Mouse (Mus musculus): ENCODE data around the gene Foxn2. TPM values are rescaled to one million over a fixed set of nuclear protein-coding genes. Genes with fewer than 3 reads are reported as not detected.
"Not testable (repeated sequence)": the region's sequence is repeated elsewhere in the genome, so short reads cannot be mapped to it uniquely, and the experiment has no call there.

The Foxn2 gene
- total RNA-seq, 2 experiments from 2014 or later = 11.7 to 12.9 TPM

GRCm38 (mm10) chr17:88439536-88440050 lies 918 bp upstream of the Foxn2 start:
- intact Hi-C loops (cut with DNase I; ENCODE audit: low total_unique reads) = no loop called here
- DNase-seq = no peak

GRCm38 (mm10) chr17:88441001-88441431 lies 505 bp downstream of the Foxn2 start:
- no peak for DNase-seq
- intact Hi-C loops (cut with DNase I; ENCODE audit: low total_unique reads) = no loop called here

DNA sequence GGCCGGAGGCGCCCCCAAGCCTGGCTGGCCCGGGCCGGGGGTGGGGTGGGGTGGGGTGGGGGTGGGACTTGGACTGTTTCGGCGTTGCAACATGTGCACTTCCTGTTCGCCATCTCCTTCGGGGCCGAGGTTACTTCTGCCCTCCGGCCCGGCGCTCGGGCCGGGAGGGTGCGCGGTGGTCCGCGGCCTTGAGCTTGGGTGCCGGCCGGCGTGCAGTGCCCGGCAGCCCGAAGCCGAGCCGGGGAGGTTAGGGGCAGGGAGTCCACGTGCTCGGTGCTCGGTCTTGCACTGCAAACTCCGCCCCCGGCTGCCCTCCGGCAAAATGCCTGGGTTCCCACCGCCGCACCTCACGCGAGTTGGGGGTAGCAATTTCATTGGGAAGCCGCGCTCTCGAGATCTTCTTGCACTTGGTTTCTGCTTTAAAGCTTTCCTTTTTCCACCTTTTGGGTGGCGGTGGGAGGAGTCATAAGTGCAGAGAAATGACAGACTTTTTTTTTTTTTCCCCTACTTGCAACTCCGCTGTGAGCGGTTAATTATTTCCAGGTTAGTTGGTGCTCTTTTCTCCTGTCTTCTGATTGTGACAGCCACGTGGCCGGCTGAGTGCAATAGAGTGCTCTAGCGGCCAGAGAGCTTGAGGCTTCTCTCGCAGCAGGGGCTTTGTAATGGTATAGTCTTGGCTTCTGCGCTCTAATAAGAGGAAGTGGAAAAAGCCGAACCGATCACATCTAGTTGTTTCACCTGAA lies 1.1 kb downstream of the Foxn2 start:
- DNase-seq = peak; percentile 66
- intact Hi-C loops (cut with DNase I; ENCODE audit: low total_unique reads) = no loop called here

DNA sequence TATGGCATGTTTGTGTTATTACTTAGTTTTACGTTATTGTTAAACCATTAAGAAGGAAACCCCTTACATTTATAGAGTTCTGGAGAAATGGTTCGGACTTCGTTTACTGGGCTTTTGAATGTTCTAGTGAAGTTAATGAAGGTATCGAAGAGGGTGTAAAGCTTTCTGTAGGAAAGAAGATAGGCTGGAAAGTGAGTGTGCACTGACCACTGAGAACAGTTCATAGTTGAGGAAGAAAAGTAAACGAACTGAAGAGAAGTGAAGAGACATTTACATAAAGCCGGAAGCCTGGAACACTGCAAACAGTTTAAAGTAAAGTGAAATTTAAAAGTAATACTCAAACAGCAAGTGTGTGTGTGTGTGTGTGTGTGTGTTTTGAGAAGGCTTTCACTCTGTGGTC lies 2.1 kb downstream of the Foxn2 start:
- intact Hi-C loops (cut with DNase I; ENCODE audit: low total_unique reads) = no loop called here
- no peak for DNase-seq

- no peak for DNase-seq
- intact Hi-C loops (cut with DNase I; ENCODE audit: low total_unique reads) = no loop called here
Measured at GRCm38 (mm10) chr17:88443186-88443585, 2.7 kb downstream of the Foxn2 start.

- intact Hi-C loops (cut with DNase I; ENCODE audit: low total_unique reads) = no loop called here
- DNase-seq = no peak
Measured at GRCm38 (mm10) chr17:88458079-88458478, 17.6 kb downstream of the Foxn2 start.

DNA sequence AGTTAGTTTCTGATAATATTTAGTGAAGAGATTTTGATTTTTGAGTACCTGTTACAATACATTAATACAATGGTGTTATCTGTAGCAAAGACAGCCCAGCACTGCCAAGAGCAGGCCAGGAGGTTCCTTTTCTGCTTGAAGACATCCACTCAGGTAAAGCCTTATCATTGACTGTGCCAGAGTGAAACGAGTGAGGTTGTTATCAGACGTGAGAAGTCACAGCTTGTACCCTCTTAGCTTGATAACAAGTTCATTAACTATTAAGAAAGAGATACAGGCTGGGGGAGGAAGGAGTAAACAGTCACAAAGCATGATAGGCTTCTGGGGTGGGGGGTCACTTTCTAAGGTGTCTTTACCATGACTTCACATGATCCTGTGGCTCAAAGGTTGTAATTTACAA lies 19.0 kb downstream of the Foxn2 start:
- intact Hi-C loops (cut with DNase I; ENCODE audit: low total_unique reads) = no loop called here
- no peak for DNase-seq

DNA sequence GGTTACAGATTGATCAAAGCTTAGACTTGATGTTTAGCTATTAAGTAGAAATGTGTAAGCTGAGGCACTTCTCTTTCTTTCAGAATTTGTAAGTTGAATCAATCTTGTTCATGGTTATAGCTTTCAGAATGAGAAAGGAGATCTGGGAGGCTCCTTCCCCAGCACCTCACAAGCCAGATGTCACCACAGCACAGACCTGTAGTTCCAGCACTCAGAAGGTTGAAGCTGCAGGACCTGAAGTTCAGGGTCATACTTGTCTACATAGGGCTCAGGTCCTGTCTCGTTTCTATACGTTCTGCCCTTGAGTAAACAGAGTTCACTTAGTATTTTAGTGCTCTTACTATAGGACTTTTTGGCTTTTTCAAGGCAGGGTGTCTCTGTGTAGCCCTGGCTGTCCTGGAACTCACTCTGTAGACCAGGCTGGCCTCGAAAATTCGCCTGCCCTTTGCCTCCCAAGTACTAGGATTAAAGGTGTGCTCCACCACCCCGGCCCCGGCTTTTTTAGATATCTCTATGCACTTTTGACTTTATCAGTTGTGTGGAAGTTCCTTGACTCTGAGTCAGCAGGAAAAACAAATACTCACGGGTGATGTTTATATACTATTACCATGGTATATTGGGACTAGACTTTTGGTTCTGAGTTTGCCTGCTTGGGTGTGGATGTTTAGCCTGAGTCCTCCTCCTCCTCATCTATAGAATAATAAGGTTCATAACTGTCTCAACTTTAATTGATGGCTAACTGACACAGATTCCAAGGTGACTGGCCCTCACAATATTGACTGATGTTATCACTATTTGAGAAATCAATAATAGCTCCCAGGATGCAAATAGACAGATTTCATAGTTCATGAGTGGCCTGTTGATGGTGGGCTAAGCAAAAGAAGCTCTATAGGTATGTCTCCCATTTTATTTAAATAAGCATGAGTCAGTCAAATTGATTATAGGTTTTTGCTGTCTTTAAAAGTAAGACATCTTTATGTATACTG lies 19.7 kb downstream of the Foxn2 start:
- DNase-seq = no peak
- intact Hi-C loops (cut with DNase I; ENCODE audit: low total_unique reads) = no loop called here

- DNase-seq = peak; percentile 52
Measured at GRCm38 (mm10) chr17:88462658-88463057, 22.1 kb downstream of the Foxn2 start.

GRCm38 (mm10) chr17:88466591-88466990 lies 26.1 kb downstream of the Foxn2 start:
- intact Hi-C loops (cut with DNase I; ENCODE audit: low total_unique reads) = no loop called here
- DNase-seq = no peak

More at GRCm38 (mm10) chr17:88462658-88463057, 22.1 kb downstream of the Foxn2 start:
- intact Hi-C loops (cut with DNase I; ENCODE audit: low total_unique reads) = no loop called here

GRCm38 (mm10) chr17:88467696-88468095 lies 27.2 kb downstream of the Foxn2 start:
- DNase-seq = no peak
- intact Hi-C loops (cut with DNase I; ENCODE audit: low total_unique reads) = no loop called here

GRCm38 (mm10) chr17:88468655-88469398 lies 28.3 kb downstream of the Foxn2 start:
- intact Hi-C loops (cut with DNase I; ENCODE audit: low total_unique reads); DNase-seq: not testable (repeated sequence)

DNA sequence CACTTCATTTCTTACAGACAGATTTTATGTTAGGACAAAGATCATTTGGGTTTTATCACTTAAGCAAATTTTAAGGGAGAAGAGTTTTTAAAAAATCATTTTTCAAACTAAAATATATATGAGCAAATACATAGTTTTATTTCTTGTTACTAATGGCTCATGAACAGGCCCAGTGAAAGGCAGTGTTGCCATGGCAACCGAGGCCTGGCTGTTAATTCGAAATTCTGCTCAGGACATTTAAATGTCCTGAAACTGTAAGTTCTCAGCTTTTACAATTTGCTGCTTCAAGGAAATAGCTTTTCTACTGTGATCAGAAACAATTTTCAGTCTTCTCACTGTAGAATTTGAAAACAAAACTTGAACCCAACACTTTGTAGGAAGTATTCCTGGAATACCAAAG lies 33.3 kb downstream of the Foxn2 start:
- intact Hi-C loops (cut with DNase I; ENCODE audit: low total_unique reads) = no loop called here

DNA sequence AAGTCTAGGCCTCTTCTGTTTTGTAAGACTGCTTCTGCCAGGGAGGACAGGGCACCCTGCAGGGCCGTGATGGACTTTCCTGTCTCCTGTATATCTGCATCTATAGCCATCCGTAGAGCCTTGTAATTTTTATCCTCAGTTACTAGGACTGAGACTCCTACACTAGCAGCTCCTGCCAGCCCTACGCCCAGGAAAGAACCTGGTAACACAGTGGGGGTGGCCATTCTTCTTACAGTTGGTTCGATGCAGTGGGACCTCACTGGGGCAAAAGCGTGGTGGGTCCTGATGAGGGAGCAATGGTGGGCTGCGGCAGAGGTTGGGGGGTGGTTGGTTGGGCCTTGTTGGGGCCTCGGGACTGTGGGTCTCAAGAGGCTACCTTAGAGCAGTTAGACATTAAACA lies 36.7 kb downstream of the Foxn2 start:
- no peak for DNase-seq
- intact Hi-C loops (cut with DNase I; ENCODE audit: low total_unique reads) = no loop called here

More for the DNA sequence above, 33.3 kb downstream of the Foxn2 start:
- DNase-seq = no peak

- no peak for DNase-seq
- intact Hi-C loops (cut with DNase I; ENCODE audit: low total_unique reads) = no loop called here
Measured at GRCm38 (mm10) chr17:88477699-88478098, 37.2 kb downstream of the Foxn2 start.

GRCm38 (mm10) chr17:88479040-88479439 lies 38.5 kb downstream of the Foxn2 start:
- intact Hi-C loops (cut with DNase I; ENCODE audit: low total_unique reads) = no loop called here
- no peak for DNase-seq

DNA sequence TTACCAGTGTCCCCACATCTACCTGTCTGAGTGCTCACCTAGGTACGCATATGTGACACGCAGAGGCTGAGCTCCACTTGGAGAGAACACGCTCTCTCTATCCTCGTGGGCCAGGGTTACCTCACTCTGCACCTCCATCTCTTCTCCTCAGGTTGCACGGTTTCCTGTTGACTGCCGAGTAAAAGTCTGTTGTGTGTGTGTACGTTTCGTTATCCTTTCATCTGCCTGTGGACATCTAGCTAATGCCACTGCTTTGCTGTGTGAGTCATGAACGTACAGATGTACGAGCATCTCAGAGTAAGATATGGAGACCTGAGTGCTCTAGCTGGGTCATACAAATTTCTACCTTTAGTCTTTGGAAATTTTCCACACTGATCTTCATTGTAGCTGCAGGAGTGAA lies 39.9 kb downstream of the Foxn2 start:
- no peak for DNase-seq
- intact Hi-C loops (cut with DNase I; ENCODE audit: low total_unique reads) = no loop called here

DNA sequence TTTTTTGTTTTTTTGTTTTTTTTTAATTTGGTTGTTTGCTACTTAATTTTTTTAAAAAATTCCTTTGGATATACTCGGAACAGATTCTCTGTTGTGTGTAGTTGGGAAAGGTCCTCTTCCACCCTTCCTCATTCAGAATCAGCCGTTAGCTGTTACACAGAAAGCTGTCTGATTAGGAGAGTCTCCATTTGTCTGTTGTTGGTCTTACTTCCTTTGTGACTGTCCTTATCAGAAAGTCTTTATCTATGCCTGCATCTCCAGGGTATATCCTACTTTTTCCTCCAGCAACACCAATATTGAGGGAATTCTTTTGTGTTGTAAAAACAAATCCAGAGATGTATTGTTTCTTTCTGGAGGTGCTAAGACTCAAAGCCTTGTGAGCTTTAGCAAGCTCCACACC lies 40.6 kb downstream of the Foxn2 start:
- intact Hi-C loops (cut with DNase I; ENCODE audit: low total_unique reads) = no loop called here

GRCm38 (mm10) chr17:88481587-88481986 lies 41.1 kb downstream of the Foxn2 start:
- intact Hi-C loops (cut with DNase I; ENCODE audit: low total_unique reads) = no loop called here
- DNase-seq = no peak

More for the DNA sequence above, 40.6 kb downstream of the Foxn2 start:
- DNase-seq = no peak

DNA sequence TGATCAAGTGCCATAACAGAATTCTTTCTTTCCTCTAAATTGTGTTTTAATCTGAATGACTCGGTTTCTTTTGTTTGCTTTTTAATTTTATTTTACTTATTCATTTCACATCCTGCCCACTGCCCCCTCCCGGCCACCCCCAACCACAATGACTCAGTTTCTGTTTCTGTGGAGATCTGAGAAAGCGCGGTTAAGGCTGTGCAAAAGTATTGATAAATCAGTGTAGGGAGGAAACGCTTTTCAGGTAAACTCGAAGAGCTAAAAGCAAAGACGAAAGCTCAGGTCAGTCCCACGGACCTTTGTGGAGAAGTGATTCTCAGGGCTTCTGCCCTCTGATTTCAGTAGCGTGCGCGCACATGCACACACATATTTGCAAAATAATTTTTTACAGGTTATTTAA lies 44.0 kb downstream of the Foxn2 start:
- intact Hi-C loops (cut with DNase I; ENCODE audit: low total_unique reads) = no loop called here
- DNase-seq = no peak
